Mouse (Mus musculus) bone marrow, adult 2 months (tissue): ENCODE measurements around the gene March6. TPM values are rescaled to one million over a fixed set of nuclear protein-coding genes. Genes with fewer than 3 reads are reported as not detected.
A peak's percentile ranks its signal among the peaks of the same experiment; 100 is the strongest.

Source experiments
- H3K27ac ChIP-seq: fragments of 200-500 bp; 2 replicates; pipeline ENCODE4 v1.5.1; 2012; ENCODE audit warnings: low read depth, mild to moderate bottlenecking, control low read depth, inconsistent platforms, low read length; ENCODE audit not compliant: control insufficient read depth, poor library complexity, insufficient read depth
- H3K4me1 ChIP-seq: fragments of 200-500 bp; 2 replicates; pipeline ENCODE4 v1.6.1; 2011; ENCODE audit warnings: low read length; ENCODE audit not compliant: control insufficient read depth, insufficient read depth
- H3K4me3 ChIP-seq: fragments of 200-500 bp; replicated peaks from 2 replicates; pipeline ENCODE3; 2011; ENCODE audit warnings: mild to moderate bottlenecking, low read depth, low read length, control low read depth; ENCODE audit not compliant: control insufficient read depth
- CTCF ChIP-seq: fragments of 200-500 bp; IDR thresholded peaks from 2 replicates; pipeline ENCODE4 v1.5.1; 2011; ENCODE audit warnings: low read length, control low read depth; ENCODE audit not compliant: control insufficient read depth, insufficient read depth
- POLR2A ChIP-seq: fragments of 200-500 bp; IDR thresholded peaks from 2 replicates; pipeline ENCODE4 v1.6.1; 2011; ENCODE audit warnings: low read depth, mild to moderate bottlenecking, control low read depth, low read length, borderline replicate concordance; ENCODE audit not compliant: control insufficient read depth
- WGBS: fragments of 180-500 bp; shearing (Covaris S2); methylation state at CpG from one replicate; pipeline ENCODE4 v1.1.7; 2018; 5-methylcytosine and 5-hydroxymethylcytosine counted together
- polyA plus RNA-seq: library from polyadenylated mRNA; stranded (reverse); fragments of >200 nt; gene quantifications from 2 replicates; pipeline ENCODE4 v1.2.4, GENCODE M21; 2011; ENCODE audit warnings: low replicate concordance; ENCODE audit not compliant: missing spikeins, insufficient read depth, insufficient read length

The March6 gene
- polyA plus RNA-seq, result 14.9 and 20.9 TPM in 2 replicates

GRCm38 (mm10) chr15:31530659-31531445, at the start of gene March6:
TSS of gene March6 (minus strand) at chr15:31531053.
- H3K4me1 ChIP-seq, result peaks cover 12% of the 10 kb centered on the region
- TF ChIP-seq POLR2A, result peak; percentile 82
- no peak for TF ChIP-seq CTCF

GRCm38 (mm10) chr15:31576076-31576475, 45.2 kb upstream of the March6 start:
- 85% methylated on average over 5 of the region's 5 CpGs for WGBS
- no peak overlapping the region for H3K4me3 ChIP-seq
- H3K4me1 ChIP-seq, result no peaks in the 10 kb centered on the region; the same call in 1 of the 2 replicates
- H3K27ac ChIP-seq, result no peak overlapping the region
- TF ChIP-seq POLR2A (no peak), CTCF (no peak)

More at GRCm38 (mm10) chr15:31530659-31531445, at the start of gene March6:
- H3K27ac ChIP-seq, result peak within 1 kb of the TSS; percentile 99
- under 1% methylated on average over 108 of the region's 132 CpGs for WGBS
- peak within 1 kb of the TSS; percentile 99 for H3K4me3 ChIP-seq

GRCm38 (mm10) chr15:31573692-31574091, 42.8 kb upstream of the March6 start:
- Histone ChIP-seq H3K27ac (no peak overlapping the region), H3K4me1 (no peaks in the 10 kb centered on the region; the same call in 1 of the 2 replicates), H3K4me3 (no peak overlapping the region)
- no peak for TF ChIP-seq POLR2A

- 70% methylated on average over 4 of the region's 4 CpGs for WGBS
These were observed 42.4 kb upstream of the March6 start for GRCm38 (mm10) chr15:31573287-31573686.

GRCm38 (mm10) chr15:31571906-31572722, 41.3 kb upstream of the March6 start:
- H3K4me3 ChIP-seq, result no peak overlapping the region
- H3K4me1 ChIP-seq, result no peaks in the 10 kb centered on the region; the same call in 1 of the 2 replicates
- TF ChIP-seq CTCF (no peak), POLR2A (no peak)
- WGBS, result 81% methylated on average over 16 of the region's 16 CpGs
- peak overlapping the region; percentile 2; the same call in 1 of the 2 replicates for H3K27ac ChIP-seq

More at GRCm38 (mm10) chr15:31573287-31573686, 42.4 kb upstream of the March6 start:
- H3K4me1 ChIP-seq, result no peaks in the 10 kb centered on the region; the same call in 1 of the 2 replicates
- TF ChIP-seq CTCF (no peak), POLR2A (no peak)
- no peak overlapping the region for H3K27ac ChIP-seq
- H3K4me3 ChIP-seq, result no peak overlapping the region

GRCm38 (mm10) chr15:31570959-31571358, 40.1 kb upstream of the March6 start:
- 46% methylated on average over 8 of the region's 8 CpGs for WGBS
- Histone ChIP-seq H3K4me3 (no peak overlapping the region), H3K4me1 (no peaks in the 10 kb centered on the region; the same call in 1 of the 2 replicates), H3K27ac (no peak overlapping the region)
- no peak for TF ChIP-seq CTCF
- no peak for TF ChIP-seq POLR2A

GRCm38 (mm10) chr15:31569325-31570022, 38.6 kb upstream of the March6 start:
- H3K4me3 ChIP-seq, result no peak overlapping the region
- H3K4me1 ChIP-seq, result no peaks in the 10 kb centered on the region; the same call in 1 of the 2 replicates
- no peak overlapping the region for H3K27ac ChIP-seq
- TF ChIP-seq POLR2A (no peak), CTCF (no peak)
- 60% methylated on average over 9 of the region's 9 CpGs for WGBS
